Mouse (Mus musculus) midbrain, embryonic 11.5 days (tissue): ENCODE data around the gene Coro7. TPM values are rescaled to one million over a fixed set of nuclear protein-coding genes. Genes with fewer than 3 reads are reported as not detected.
A peak's percentile ranks its signal among the peaks of the same experiment; 100 is the strongest.
"Not testable (repeated sequence)": the region's sequence is repeated elsewhere in the genome, so short reads cannot be mapped to it uniquely, and the experiment has no call there.

ENCODE experiments used
- ATAC-seq: fragments of 200-750 bp; cut with Nextera tagmentation; 2 replicates; pipeline ENCODE4 v1.8.0; 2017; ENCODE audit warnings: moderate TSS enrichment, moderate library complexity; ENCODE audit not compliant: low FRiP score
- DNase-seq: peaks from one replicate; pipeline ENCODE4 v3.0.0; 2015; ENCODE audit warnings: low spot score; ENCODE audit errors: missing footprints
- H3K27ac ChIP-seq: fragments of 300-500 bp; sonication (generic); 2 replicates; pipeline ENCODE4 v1.5.1; 2014; ENCODE audit warnings: low read depth, low read length
- H3K27me3 ChIP-seq: fragments of 300-500 bp; sonication (generic); 2 replicates; pipeline ENCODE4 v1.6.1; 2014; ENCODE audit warnings: mild to moderate bottlenecking, low read length, moderate library complexity, mixed read lengths; ENCODE audit not compliant: control insufficient read depth, insufficient read depth
- H3K36me3 ChIP-seq: fragments of 300-500 bp; sonication (generic); 2 replicates; pipeline ENCODE4 v1.6.1; 2014; ENCODE audit warnings: mild to moderate bottlenecking, low read length, moderate library complexity, mixed read lengths; ENCODE audit not compliant: control insufficient read depth, insufficient read depth
- H3K4me1 ChIP-seq: fragments of 300-500 bp; sonication (generic); 2 replicates; pipeline ENCODE4 v1.6.1; 2014; ENCODE audit warnings: low read length; ENCODE audit not compliant: control insufficient read depth, insufficient read depth
- H3K4me2 ChIP-seq: fragments of 300-500 bp; sonication (generic); 2 replicates; pipeline ENCODE4 v1.6.1; 2014; ENCODE audit warnings: mild to moderate bottlenecking, moderate library complexity
- H3K4me3 ChIP-seq: fragments of 300-500 bp; sonication (generic); 2 replicates; pipeline ENCODE4 v1.5.1; 2014; ENCODE audit warnings: low read depth, low read length
- H3K9ac ChIP-seq: fragments of 300-500 bp; sonication (generic); 2 replicates; pipeline ENCODE4 v1.6.1; 2014; ENCODE audit warnings: low read length
- H3K9me3 ChIP-seq: fragments of 300-500 bp; sonication (generic); 2 replicates; pipeline ENCODE4 v1.6.1; 2016; ENCODE audit warnings: low read length; ENCODE audit not compliant: control insufficient read depth
- WGBS: fragments of 180-500 bp; shearing (Covaris S2); extraction: QIAGEN DNeasy Blood & Tissue Kit; methylation state at CpG from one replicate; pipeline ENCODE4 v1.1.7; 2014; 5-methylcytosine and 5-hydroxymethylcytosine counted together
- polyA plus RNA-seq: library from polyadenylated mRNA; unstranded; fragments of >200 nt; fragmentation: Nextera tagmentation; extraction: Ambion mirVana; gene quantifications from 2 replicates; pipeline ENCODE4 v1.2.1, GENCODE M21; 2014

The Coro7 gene
- polyA plus RNA-seq, 1 experiment from 2014 or later = 13.6 TPM

- Histone ChIP-seq H3K36me3 (peaks cover 4% of the 10 kb centered on the region; the same call in 1 of the 2 replicates), H3K27me3 (no peaks in the 10 kb centered on the region), H3K4me2 (peak overlapping the region; percentile 90), H3K9ac (peak overlapping the region; percentile 88), H3K27ac (no peak overlapping the region), H3K9me3 (no peaks in the 10 kb centered on the region), H3K4me3 (peak overlapping the region; percentile 91), H3K4me1 (peaks cover 20% of the 10 kb centered on the region)
- whole genome bisulfite sequencing = under 1% methylated on average over 54 of the region's 54 CpGs
- ATAC-seq (peak; percentile 84), DNase-seq (peak; percentile 100)
These were observed 4.2 kb upstream of the Coro7 start for GRCm38 (mm10) chr16:4683581-4684456.

- Histone ChIP-seq H3K27ac (no peak overlapping the region), H3K9me3 (no peaks in the 10 kb centered on the region), H3K27me3 (no peaks in the 10 kb centered on the region), H3K4me3 (peak overlapping the region; percentile 91), H3K36me3 (peaks cover under 1% of the 10 kb centered on the region; the same call in 1 of the 2 replicates), H3K9ac (peak overlapping the region; percentile 88), H3K4me1 (peaks cover 23% of the 10 kb centered on the region), H3K4me2 (peak overlapping the region; percentile 90)
- WGBS = 35% methylated on average over 9 of the region's 9 CpGs
- DNase-seq (no peak), ATAC-seq (no peak)
These were observed 3.6 kb upstream of the Coro7 start for GRCm38 (mm10) chr16:4683193-4683580.

- H3K4me3 ChIP-seq = peak overlapping the region; percentile 91; the same call in 1 of the 2 replicates
- 79% methylated on average over 4 of the region's 4 CpGs for WGBS
These were observed 3.1 kb upstream of the Coro7 start for GRCm38 (mm10) chr16:4682628-4683179.

GRCm38 (mm10) chr16:4680922-4681455, 1.4 kb upstream of the Coro7 start:
- peak; percentile 59 for DNase-seq
- 89% methylated on average over 3 of the region's 3 CpGs for WGBS
- not testable (repeated sequence) for H3K9me3 ChIP-seq, H3K27ac ChIP-seq, H3K4me2 ChIP-seq, H3K36me3 ChIP-seq, H3K27me3 ChIP-seq, H3K9ac ChIP-seq, ATAC-seq, H3K4me3 ChIP-seq
- H3K4me1 ChIP-seq = peaks cover 23% of the 10 kb centered on the region

More at GRCm38 (mm10) chr16:4682628-4683179, 3.1 kb upstream of the Coro7 start:
- Histone ChIP-seq H3K9ac (peak overlapping the region; percentile 88; the same call in 1 of the 2 replicates), H3K36me3 (no peaks in the 10 kb centered on the region), H3K9me3 (no peaks in the 10 kb centered on the region), H3K4me2 (peak overlapping the region; percentile 90; the same call in 1 of the 2 replicates), H3K27ac (no peak overlapping the region), H3K4me1 (peaks cover 23% of the 10 kb centered on the region), H3K27me3 (no peaks in the 10 kb centered on the region)
- ATAC-seq (no peak), DNase-seq (peak; percentile 57)

- WGBS = 83% methylated on average over 5 of the region's 5 CpGs
- H3K27ac ChIP-seq = no peak overlapping the region
- ATAC-seq (no peak), DNase-seq (no peak)
- H3K4me3 ChIP-seq = no peak overlapping the region
- peaks cover 12% of the 10 kb centered on the region for H3K4me1 ChIP-seq
- H3K9me3 ChIP-seq = no peaks in the 10 kb centered on the region
- no peak overlapping the region for H3K4me2 ChIP-seq
- H3K36me3 ChIP-seq = no peaks in the 10 kb centered on the region
- H3K9ac ChIP-seq = no peak overlapping the region
- H3K27me3 ChIP-seq = no peaks in the 10 kb centered on the region
These were observed 1.5 kb downstream of the Coro7 start for GRCm38 (mm10) chr16:4678080-4678479.

- H3K36me3 ChIP-seq = no peaks in the 10 kb centered on the region
- H3K9ac ChIP-seq = no peak overlapping the region
- H3K4me3 ChIP-seq = no peak overlapping the region
- no peaks in the 10 kb centered on the region for H3K27me3 ChIP-seq
- H3K4me1 ChIP-seq = peaks cover 9% of the 10 kb centered on the region
- ATAC-seq = no peak
- H3K27ac ChIP-seq = no peak overlapping the region
- 95% methylated on average over 5 of the region's 5 CpGs for WGBS
- peak; percentile 60 for DNase-seq
- no peaks in the 10 kb centered on the region for H3K9me3 ChIP-seq
- no peak overlapping the region for H3K4me2 ChIP-seq
These were observed 2.7 kb downstream of the Coro7 start for GRCm38 (mm10) chr16:4676836-4677235.

GRCm38 (mm10) chr16:4674091-4674490, 5.5 kb downstream of the Coro7 start:
- no peaks in the 10 kb centered on the region for H3K27me3 ChIP-seq
- no peak overlapping the region for H3K4me3 ChIP-seq
- H3K9me3 ChIP-seq = no peaks in the 10 kb centered on the region
- H3K36me3 ChIP-seq = no peaks in the 10 kb centered on the region
- ATAC-seq = no peak
- H3K4me2 ChIP-seq = no peak overlapping the region
- DNase-seq = peak; percentile 65
- H3K9ac ChIP-seq = no peak overlapping the region
- H3K27ac ChIP-seq = no peak overlapping the region
- peaks cover 6% of the 10 kb centered on the region for H3K4me1 ChIP-seq
- WGBS = 84% methylated on average over 4 of the region's 4 CpGs

- H3K9me3 ChIP-seq = no peaks in the 10 kb centered on the region
- H3K27me3 ChIP-seq = no peaks in the 10 kb centered on the region
- no peak overlapping the region for H3K4me3 ChIP-seq
- H3K4me2 ChIP-seq = no peak overlapping the region
- no peak overlapping the region for H3K27ac ChIP-seq
- peak; percentile 19 for DNase-seq
- no peak overlapping the region for H3K9ac ChIP-seq
- 82% methylated on average over 5 of the region's 5 CpGs for WGBS
- no peak for ATAC-seq
- no peaks in the 10 kb centered on the region for H3K4me1 ChIP-seq
- no peaks in the 10 kb centered on the region for H3K36me3 ChIP-seq
These were observed 9.3 kb downstream of the Coro7 start for GRCm38 (mm10) chr16:4670317-4670716.
